Mouse (Mus musculus) urinary bladder, postnatal 10 days (tissue): ENCODE results near the gene Cbfa2t2.

Experiments used
- DNase-seq: peaks from one replicate; pipeline ENCODE4 v3.0.0; 2022; ENCODE audit warnings: low spot score

Gene Cbfa2t2

DNA sequence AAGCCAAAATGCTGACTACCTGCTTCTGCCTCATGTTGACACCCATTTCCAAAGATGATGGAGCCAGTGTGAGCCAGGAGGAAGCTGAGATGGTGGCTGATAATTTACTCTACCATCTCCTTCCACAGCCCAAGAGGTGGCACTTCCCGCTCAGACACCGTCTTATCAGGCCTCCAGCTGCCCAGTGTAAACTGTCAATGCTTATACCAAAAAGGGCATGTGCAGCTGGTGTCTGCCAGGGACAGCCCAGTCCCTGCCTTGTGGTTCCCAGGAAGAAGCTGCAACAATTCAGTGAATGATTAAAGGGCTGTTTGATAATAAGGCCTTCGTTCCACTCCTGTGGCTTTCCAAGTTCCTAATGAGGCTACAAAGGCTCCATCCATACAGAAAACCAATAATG is 102.4 kb downstream of the Cbfa2t2 start:
- DNase-seq: no peak

GRCm38 (mm10) chr2:154539720-154540119 is 103.4 kb downstream of the Cbfa2t2 start:
- no peak for DNase-seq

DNA sequence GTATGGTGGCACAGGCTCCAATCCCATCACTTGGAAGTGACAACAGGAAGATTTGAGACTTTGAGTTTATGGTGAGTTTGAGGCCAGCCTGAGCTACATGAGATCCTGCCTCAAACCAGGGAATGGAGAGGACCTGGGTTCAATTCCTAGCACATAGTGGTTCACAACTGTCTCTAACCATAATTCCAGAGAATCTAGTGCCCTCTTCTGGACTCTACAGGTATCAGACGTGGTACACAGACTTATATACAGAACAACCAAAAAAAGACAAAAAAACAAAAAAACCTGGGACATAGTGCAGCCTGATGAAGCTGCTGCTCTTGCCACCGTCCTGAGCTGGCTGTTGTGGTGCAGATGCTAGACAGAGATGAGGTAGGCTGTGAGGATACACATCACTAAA is 105.3 kb downstream of the Cbfa2t2 start:
- DNase-seq: no peak

- DNase-seq: no peak
These were observed 107.5 kb downstream of the Cbfa2t2 start for GRCm38 (mm10) chr2:154543567-154544347.

GRCm38 (mm10) chr2:154546711-154547110 is 110.4 kb downstream of the Cbfa2t2 start, which contains the start of gene 1700003F12Rik:
Gene 1700003F12Rik, plus strand, starts transcription at chr2:154547085.
- DNase-seq: no peak

DNA sequence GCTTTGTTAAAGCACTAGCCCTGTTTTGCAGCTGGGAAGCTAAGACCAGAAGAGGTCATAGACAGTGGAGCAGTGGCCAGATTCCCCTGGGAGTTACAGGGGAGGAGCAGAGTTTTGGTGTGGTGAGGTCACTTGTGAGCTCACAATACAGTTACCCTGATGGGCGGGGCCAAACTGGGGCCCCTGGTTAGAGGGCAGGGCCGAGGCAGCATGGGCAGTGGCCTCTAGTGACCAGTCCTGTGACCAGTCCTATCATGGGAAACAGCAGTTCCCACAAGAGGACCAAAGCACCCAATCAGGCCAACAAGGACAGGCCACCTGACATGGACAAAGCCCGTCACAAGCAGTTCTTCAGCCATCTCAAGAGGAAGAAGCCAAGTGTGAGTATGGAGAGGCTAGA is 112.4 kb downstream of the Cbfa2t2 start:
- no peak for DNase-seq

GRCm38 (mm10) chr2:154549127-154549885 is 113.0 kb downstream of the Cbfa2t2 start:
- no peak for DNase-seq

DNA sequence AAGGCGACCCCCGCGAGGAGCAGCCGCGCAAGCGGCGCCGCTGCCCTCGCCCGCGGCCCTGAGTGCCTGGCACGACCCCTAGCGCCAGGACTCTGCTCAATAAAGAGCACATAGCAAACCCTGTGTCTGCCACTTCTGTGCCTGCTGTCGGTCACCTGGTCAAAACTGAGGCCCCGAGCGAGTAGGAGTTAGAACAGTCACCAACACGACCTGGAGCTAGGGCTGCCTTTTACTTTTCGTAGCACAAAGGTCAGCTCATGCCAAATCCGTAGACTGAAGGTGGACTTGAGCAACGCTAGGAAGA is 113.6 kb downstream of the Cbfa2t2 start:
- DNase-seq: no peak

DNA sequence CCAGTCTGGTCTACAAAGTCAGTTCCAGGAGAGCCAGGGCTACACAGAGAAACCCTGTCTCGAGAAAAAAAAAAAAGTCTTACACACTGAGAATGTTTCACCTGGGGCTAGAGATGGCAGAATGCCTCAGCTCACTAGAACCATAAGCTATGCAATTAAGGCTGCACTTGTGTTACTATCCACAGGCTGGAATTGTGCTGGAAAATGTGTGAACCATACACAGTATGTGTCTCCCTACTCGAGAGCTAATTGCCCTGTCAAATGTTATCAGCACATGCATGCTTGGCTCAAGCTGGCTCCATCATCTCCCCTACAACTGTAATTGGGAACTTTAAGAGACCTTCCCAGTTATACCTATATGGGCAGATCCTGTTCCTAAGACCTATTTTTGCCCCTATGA is 114.7 kb downstream of the Cbfa2t2 start:
- no peak for DNase-seq

DNA sequence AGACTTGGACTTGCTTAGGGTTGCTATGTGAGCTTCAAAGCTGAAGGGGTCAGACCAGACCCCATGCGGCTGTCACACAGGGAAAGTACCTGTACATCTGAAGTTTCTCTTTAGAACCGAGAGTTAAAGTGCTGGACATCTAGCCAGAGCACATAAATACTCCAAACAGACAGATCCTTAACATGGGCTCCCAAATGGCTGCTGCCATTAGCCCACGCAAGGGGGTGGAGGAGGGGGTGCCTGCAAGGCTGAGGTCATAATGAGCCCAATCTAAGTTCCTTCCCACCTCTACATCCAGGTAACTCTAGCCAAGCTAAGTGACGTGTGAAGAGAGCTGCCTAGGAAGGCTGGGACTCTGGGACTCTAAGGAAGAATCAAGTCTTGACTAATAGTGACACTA is 115.2 kb downstream of the Cbfa2t2 start, which contains the start of gene Actl10:
Gene Actl10, plus strand, starts transcription at position 301 of the 400 bp plus-strand sequence.
- DNase-seq: no peak

- DNase-seq: no peak
These were observed 115.6 kb downstream of the Cbfa2t2 start for GRCm38 (mm10) chr2:154551927-154552326.

GRCm38 (mm10) chr2:154552424-154552907 is 116.2 kb downstream of the Cbfa2t2 start:
- no peak for DNase-seq

DNA sequence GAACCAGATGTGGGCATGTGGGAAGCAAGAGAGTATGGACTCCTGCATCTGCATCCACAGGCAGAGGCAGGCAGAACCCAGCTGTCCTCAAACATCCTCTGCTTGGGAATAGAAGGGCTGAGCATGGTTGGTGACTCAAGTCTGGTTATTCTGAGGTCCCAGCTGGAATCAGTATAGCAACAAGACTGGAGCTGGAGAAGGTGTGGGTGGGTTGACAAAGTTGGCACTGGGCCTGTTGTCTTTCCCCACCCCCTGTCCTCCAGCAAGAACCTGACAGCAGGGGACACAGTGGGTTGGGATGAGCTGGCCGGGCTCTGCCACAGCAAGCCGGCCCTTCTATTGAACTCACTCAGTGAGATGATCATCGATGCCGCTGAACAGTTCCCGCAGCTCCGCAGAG is 119.0 kb downstream of the Cbfa2t2 start:
- DNase-seq: no peak

GRCm38 (mm10) chr2:154557184-154557832 is 121.0 kb downstream of the Cbfa2t2 start:
- no peak for DNase-seq

- DNase-seq: no peak
These were observed 122.2 kb downstream of the Cbfa2t2 start, which contains the start of gene Necab3 for GRCm38 (mm10) chr2:154558264-154559039. Gene Necab3, minus strand, starts transcription at chr2:154558890.

GRCm38 (mm10) chr2:154563612-154564170 is 127.4 kb downstream of the Cbfa2t2 start:
- no peak for DNase-seq

DNA sequence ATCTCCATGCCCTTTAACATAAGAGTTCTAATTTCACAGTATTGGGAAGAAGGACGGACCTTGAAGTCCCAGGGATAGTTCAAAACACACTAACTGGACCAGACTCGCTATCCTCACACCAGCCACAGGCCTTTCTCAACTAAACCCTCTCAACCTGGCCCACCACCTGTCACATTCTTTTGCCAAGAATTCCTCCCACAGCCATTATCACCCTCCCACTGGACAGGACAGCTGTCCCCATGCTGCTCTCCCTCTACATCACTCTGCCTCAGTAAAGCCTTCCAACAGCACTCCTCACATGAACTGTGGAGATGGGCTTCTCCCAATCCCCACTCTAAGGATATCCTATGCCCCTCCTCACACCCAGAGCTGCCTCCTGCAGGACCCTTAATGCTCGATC is 129.3 kb downstream of the Cbfa2t2 start:
- DNase-seq: no peak

- DNase-seq: no peak
These were observed 130.4 kb downstream of the Cbfa2t2 start for GRCm38 (mm10) chr2:154566641-154567040.

GRCm38 (mm10) chr2:154567766-154568165 is 131.5 kb downstream of the Cbfa2t2 start:
- DNase-seq: no peak

GRCm38 (mm10) chr2:154568329-154569070 is 132.2 kb downstream of the Cbfa2t2 start:
- no peak for DNase-seq
